Mouse (Mus musculus): Measurements from ENCODE around the gene Ppwd1. TPM values are rescaled to one million over a fixed set of nuclear protein-coding genes. Genes with fewer than 3 reads are reported as not detected.

Ppwd1 gene
- polyA plus RNA-seq (2012), result 4.4 and 7.1 TPM in 2 replicates

GRCm38 (mm10) chr13:104228384-104229066 lies at the start of gene Ppwd1, which contains the start of gene Cenpk:
Gene Ppwd1 (minus strand): TSS chr13:104228843.
Gene Cenpk (plus strand): TSS chr13:104228611.

GRCm38 (mm10) chr13:104178650-104179121 lies 50.0 kb downstream of the Ppwd1 start, which contains the start of gene Trim23:
Gene Trim23 (plus strand): TSS chr13:104178797.

DNA sequence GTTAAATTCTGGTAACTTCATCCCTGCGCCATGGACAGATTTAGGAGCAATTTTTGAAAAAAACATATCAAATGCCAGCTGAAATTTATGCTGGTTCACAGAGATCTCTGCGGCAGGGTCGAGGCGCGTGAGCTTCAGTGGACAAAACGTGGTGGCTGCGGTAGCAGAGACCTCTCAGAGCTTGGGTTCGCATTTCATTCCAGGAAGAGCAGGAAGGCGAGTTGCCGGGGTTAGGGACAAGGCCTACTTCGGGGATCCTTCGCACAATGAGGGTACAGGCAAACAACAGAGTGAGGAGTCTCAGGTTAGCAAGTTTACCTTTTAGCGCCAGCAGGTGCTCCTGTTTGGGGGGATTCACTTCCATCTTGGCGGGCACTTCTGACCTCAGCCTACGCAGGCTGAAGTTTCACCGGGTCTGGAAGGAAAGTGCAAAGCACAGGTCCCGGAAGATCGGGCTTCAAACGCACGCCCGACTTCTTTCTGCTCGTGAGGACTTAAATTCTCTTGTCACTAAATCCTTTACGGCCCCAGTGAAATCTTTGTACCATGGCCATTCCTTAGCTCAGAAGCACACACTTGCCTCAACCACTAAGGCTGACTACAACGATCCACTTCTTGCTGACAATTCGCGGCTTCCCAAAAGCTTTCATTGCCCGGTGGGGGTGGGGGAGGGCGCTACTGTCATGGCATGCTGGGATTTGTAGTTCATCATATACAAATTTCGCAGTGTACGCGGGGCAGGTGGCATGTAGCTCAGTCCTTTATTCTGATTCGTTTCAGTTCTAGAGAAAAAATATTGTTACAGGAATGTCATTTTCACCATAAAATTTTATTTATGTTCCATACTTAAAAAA lies 50.6 kb downstream of the Ppwd1 start, which contains the start of gene Trappc13:
Gene Trappc13, minus strand, starts transcription at position 674 of the 854 bp plus-strand sequence.

Other genes with a start within 250 kb of the Ppwd1 start
- gene Nln, start 119.2 kb downstream of the Ppwd1 start, polyA plus RNA-seq (2012), result 13.3 and 15.0 TPM in 2 replicates
- gene Sgtb, start 119.1 kb downstream of the Ppwd1 start, polyA plus RNA-seq (2012), result 0.17 TPM in 1 of 2 replicates, not detected in the other
- 1.9 and 2.2 TPM in 2 replicates for gene Trappc13, start 50.4 kb downstream of the Ppwd1 start, polyA plus RNA-seq (2012)
- 0.84 and 0.92 TPM in 2 replicates for gene Trim23, start 50.0 kb downstream of the Ppwd1 start, polyA plus RNA-seq (2012)
- 1.5 and 4.7 TPM in 2 replicates for gene Cenpk, start 232 bp downstream of the Ppwd1 start, polyA plus RNA-seq (2012)
- 0.19 and 0.22 TPM in 2 replicates for gene Adamts6, start 59.0 kb upstream of the Ppwd1 start, polyA plus RNA-seq (2012)

Measured in megakaryocyte-erythroid progenitor cell, adult 5 weeks (primary cell).